In genomic region chr11:80645111-80645510, GRCm38 (mm10) we compare ENCODE assay signal across 14 mouse cellular contexts.
DNase-seq lines count a peak whose midpoint lies in the region.
"Had no signal": no experiment of that assay in that cellular context is flagged by ENCODE, and none has a peak within 500 bp of the region (broad histone marks: within the 10 kb centered on the region; RNA-seq: fewer than 3 reads in every experiment).

No protein-coding gene starts in this region.

- intact Hi-C loops in left cerebral cortex, postnatal 4 days (cut with DNase I) = no loop called here

- peak; percentile 29 to 39 for DNase-seq in left cerebral cortex, adult 18-20 months (ENCODE audit: low spot score in 2 of 2)
- DNase-seq in left cerebral cortex, postnatal 4 days = no peak
- DNase-seq in brain, adult 2 months (ENCODE audit: low read depth, low spot score) = peak; percentile 74
- DNase-seq in left cerebral cortex, adult 9 months (ENCODE audit: low spot score in 2 of 2) = peak; percentile 43 to 48
- peak; percentile 74 for DNase-seq in telencephalon, adult 2 months (ENCODE audit: low read depth, low spot score)
- no peak for DNase-seq in testis, postnatal 10 days (ENCODE audit: low spot score)
- DNase-seq: adrenal gland, adult 8-10 months; adrenal gland, postnatal 36 days; cerebellum, adult 11 months; cerebellum, adult 8-10 months; cerebellum, postnatal 14 days; embryo, embryonic 11 days; gastrocnemius, adult 2 months; gastrocnemius, postnatal 25 days had no signal

Comparison
In these comparisons a context has a peak if more than half of its experiments do, and no peak if none do; other contexts are left out.
1. DNase-seq: peak in left cerebral cortex, adult 18-20 months (2 of 2), brain, adult 2 months (single experiment), left cerebral cortex, adult 9 months (2 of 2) and telencephalon, adult 2 months (single experiment); none in left cerebral cortex, postnatal 4 days (single experiment) and testis, postnatal 10 days (single experiment).